Mouse (Mus musculus) kidney, embryonic 14.5 days (tissue): ENCODE data around the gene 1700018B08Rik. TPM values are rescaled to one million over a fixed set of nuclear protein-coding genes. Genes with fewer than 3 reads are reported as not detected.

ENCODE experiments used
- ATAC-seq: fragments of 200-750 bp; cut with Nextera tagmentation; 2 replicates; pipeline ENCODE4 v1.8.0; 2017; ENCODE audit warnings: moderate number of reproducible peaks, mild to moderate bottlenecking, moderate TSS enrichment, moderate library complexity; ENCODE audit not compliant: low FRiP score, low TSS enrichment
- H3K27ac ChIP-seq: fragments of 300-500 bp; sonication (generic); 2 replicates; pipeline ENCODE4 v1.5.1; 2014; ENCODE audit warnings: low read depth, mild to moderate bottlenecking, low read length, moderate library complexity, mixed read lengths
- H3K27me3 ChIP-seq: fragments of 300-500 bp; sonication (generic); 2 replicates; pipeline ENCODE4 v1.6.1; 2014; ENCODE audit warnings: mild to moderate bottlenecking, low read length; ENCODE audit not compliant: control insufficient read depth, insufficient read depth
- H3K36me3 ChIP-seq: fragments of 300-500 bp; sonication (generic); 2 replicates; pipeline ENCODE4 v1.6.1; 2014; ENCODE audit warnings: low read length, mixed read lengths; ENCODE audit not compliant: control insufficient read depth, insufficient read depth
- H3K4me1 ChIP-seq: fragments of 300-500 bp; sonication (generic); 2 replicates; pipeline ENCODE4 v1.6.1; 2014; ENCODE audit warnings: low read length, mixed read lengths; ENCODE audit not compliant: control insufficient read depth, insufficient read depth
- H3K4me2 ChIP-seq: fragments of 300-500 bp; sonication (generic); replicated peaks from 2 replicates; pipeline ENCODE4 v1.6.1; 2014; ENCODE audit warnings: low read depth, mild to moderate bottlenecking, low read length
- H3K4me3 ChIP-seq: fragments of 300-500 bp; sonication (generic); 2 replicates; pipeline ENCODE4 v1.5.1; 2014; ENCODE audit warnings: mild to moderate bottlenecking, low read length
- H3K9ac ChIP-seq: fragments of 300-500 bp; sonication (generic); 2 replicates; pipeline ENCODE4 v1.6.1; 2014; ENCODE audit warnings: low read depth, mild to moderate bottlenecking, low read length, moderate library complexity
- H3K9me3 ChIP-seq: fragments of 300-500 bp; sonication (generic); 2 replicates; pipeline ENCODE4 v1.6.1; 2016; ENCODE audit warnings: low read length; ENCODE audit not compliant: control insufficient read depth
- WGBS: fragments of 180-500 bp; shearing (Covaris S2); extraction: QIAGEN DNeasy Blood & Tissue Kit; methylation state at CpG from one replicate; pipeline ENCODE4 v1.1.7; 2014; 5-methylcytosine and 5-hydroxymethylcytosine counted together
- polyA plus RNA-seq: library from polyadenylated mRNA; unstranded; fragments of >200 nt; fragmentation: Nextera tagmentation; extraction: Ambion mirVana; gene quantifications from 2 replicates; pipeline ENCODE4 v1.2.1, GENCODE M21; 2014

1700018B08Rik gene
- polyA plus RNA-seq, 1 experiment from 2014 or later: not detected

DNA sequence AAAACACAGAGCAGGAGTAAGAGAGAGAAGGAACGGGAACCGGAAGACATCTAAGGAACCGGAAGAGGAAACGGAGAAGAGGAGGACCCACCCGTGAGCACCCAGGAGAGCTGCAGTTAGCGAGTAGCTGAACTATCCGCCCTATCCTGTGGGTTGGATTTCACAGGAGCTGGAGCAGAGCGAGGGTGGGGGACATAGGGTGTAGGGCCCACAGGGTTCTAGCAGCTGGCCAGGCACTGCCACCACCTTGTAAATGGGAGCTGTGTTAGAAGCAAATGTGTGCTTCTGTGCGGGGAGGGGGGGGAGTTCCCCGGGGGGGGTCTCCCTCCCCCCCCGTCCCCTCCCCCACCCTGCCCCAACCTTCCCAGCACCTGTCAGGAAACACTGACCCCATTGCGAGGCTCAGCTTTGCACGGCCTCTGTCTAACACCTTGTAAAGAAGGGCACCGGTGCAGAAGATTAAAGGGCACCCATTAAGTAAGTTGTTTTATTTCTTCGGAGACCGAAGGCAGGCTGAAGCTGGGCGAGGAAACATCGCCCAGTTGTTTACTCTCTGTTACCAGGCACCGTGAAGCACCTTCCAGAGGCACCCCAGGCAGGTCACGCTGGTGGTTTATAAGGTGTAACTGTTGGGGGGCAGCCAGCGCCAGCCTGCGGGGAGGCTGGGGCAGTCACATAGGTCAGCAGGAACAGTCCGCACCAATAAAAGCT is 59.9 kb downstream of the 1700018B08Rik start:
- H3K4me3 ChIP-seq: no peak overlapping the region
- no peaks in the 10 kb centered on the region for H3K27me3 ChIP-seq
- H3K4me1 ChIP-seq: peaks cover 28% of the 10 kb centered on the region
- H3K36me3 ChIP-seq: no peaks in the 10 kb centered on the region
- H3K4me2 ChIP-seq: peak overlapping the region; percentile 24
- 19% methylated on average over 22 of the region's 23 CpGs for WGBS
- H3K27ac ChIP-seq: no peak overlapping the region
- H3K9me3 ChIP-seq: no peaks in the 10 kb centered on the region
- ATAC-seq: peak; percentile 59; the same call in 1 of the 2 replicates
- 0 out of 2 replicates have a peak overlapping the region, but pooled peaks have one; percentile 4 for H3K9ac ChIP-seq

Other genes with a start within 250 kb of the 1700018B08Rik start
- gene Fbxo31, start 34.5 kb upstream of the 1700018B08Rik start, polyA plus RNA-seq: 15.5 and 17.0 TPM in 2 replicates
- gene Map1lc3b, start 46.0 kb upstream of the 1700018B08Rik start, polyA plus RNA-seq: 204 and 205 TPM in 2 replicates
- 19.3 and 26.9 TPM in 2 replicates for gene Zcchc14, start 108.6 kb upstream of the 1700018B08Rik start, polyA plus RNA-seq
- gene Jph3, start 185.3 kb upstream of the 1700018B08Rik start, polyA plus RNA-seq: 0.30 and 0.46 TPM in 2 replicates